Mouse (Mus musculus) heart, embryonic 10.5 days (tissue): ENCODE data around the gene Myo3b. TPM values are rescaled to one million over a fixed set of nuclear protein-coding genes. Genes with fewer than 3 reads are reported as not detected.

Experiments used
- DNase-seq: peaks from one replicate; pipeline ENCODE4 v3.0.0-alpha.2; 2017; ENCODE audit warnings: low spot score
- H3K27ac ChIP-seq: fragments of 300-500 bp; sonication (generic); 2 replicates; pipeline ENCODE4 v1.5.1; 2016; ENCODE audit warnings: mild to moderate bottlenecking
- H3K27me3 ChIP-seq: fragments of 300-500 bp; sonication (generic); 2 replicates; pipeline ENCODE4 v1.6.1; 2016; ENCODE audit warnings: mild to moderate bottlenecking; ENCODE audit not compliant: poor library complexity, insufficient read depth, severe bottlenecking
- H3K36me3 ChIP-seq: fragments of 300-500 bp; sonication (generic); 2 replicates; pipeline ENCODE4 v1.6.1; 2016; ENCODE audit warnings: mild to moderate bottlenecking, moderate library complexity
- H3K4me1 ChIP-seq: fragments of 300-500 bp; sonication (generic); 2 replicates; pipeline ENCODE4 v1.6.1; 2016; ENCODE audit warnings: mild to moderate bottlenecking
- H3K4me3 ChIP-seq: fragments of 300-500 bp; sonication (generic); 2 replicates; pipeline ENCODE4 v1.5.1; 2016; ENCODE audit warnings: mild to moderate bottlenecking, moderate library complexity
- H3K9me3 ChIP-seq: fragments of 300-500 bp; sonication (generic); 2 replicates; pipeline ENCODE4 v1.6.1; 2016; ENCODE audit warnings: mild to moderate bottlenecking, moderate library complexity
- WGBS: fragments of 180-500 bp; shearing (Covaris S2); methylation state at CpG from one replicate; pipeline ENCODE4 v1.1.7; 2016; 5-methylcytosine and 5-hydroxymethylcytosine counted together
- polyA plus RNA-seq: library from polyadenylated mRNA; unstranded; fragments of >200 nt; fragmentation: Nextera tagmentation; extraction: Ambion mirVana; gene quantifications from 2 replicates; pipeline ENCODE4 v1.2.1, GENCODE M21; 2016

Myo3b gene
- polyA plus RNA-seq, 1 experiment from 2014 or later: 0.25 TPM

DNA sequence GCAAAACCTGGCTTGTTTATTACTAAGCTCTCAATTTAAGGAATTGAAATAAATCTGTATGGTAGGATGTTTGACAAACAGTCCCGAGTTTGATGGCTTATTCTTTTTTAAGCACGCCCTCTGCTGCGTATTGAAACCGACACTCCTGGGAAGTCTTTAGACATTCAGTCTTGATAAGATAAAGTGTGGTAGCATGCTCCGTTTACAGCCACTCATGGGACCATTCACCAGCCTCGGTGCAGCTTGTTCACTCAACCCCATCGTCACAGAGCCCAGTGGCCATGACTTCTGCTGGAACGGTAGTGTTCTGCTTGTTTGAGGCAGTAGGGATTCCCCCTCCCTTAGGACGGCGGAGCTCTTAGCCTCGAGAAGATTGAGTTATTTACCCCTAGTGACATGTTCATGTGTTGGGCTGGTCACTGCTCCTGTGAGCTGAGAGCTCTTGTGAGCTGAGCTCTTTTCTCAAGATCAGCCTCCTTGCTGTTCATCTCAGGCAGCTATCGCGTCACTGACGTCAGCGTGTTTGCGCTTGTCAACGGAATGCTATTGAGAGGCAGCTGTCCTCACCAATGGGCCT, 44.6 kb downstream of the Myo3b start:
- H3K27me3 ChIP-seq: no peaks in the 10 kb centered on the region
- H3K4me1 ChIP-seq: 0 out of 2 replicates have a peak, but pooled peaks cover 5% of the 10 kb centered on the region
- no peak for DNase-seq
- H3K27ac ChIP-seq: peak overlapping the region; percentile 18; the same call in 1 of the 2 replicates
- H3K36me3 ChIP-seq: no peaks in the 10 kb centered on the region
- H3K4me3 ChIP-seq: peak overlapping the region; percentile 46
- 39% methylated on average over 17 of the region's 17 CpGs for WGBS
- no peaks in the 10 kb centered on the region for H3K9me3 ChIP-seq

- Histone ChIP-seq H3K4me3 (no peak overlapping the region), H3K9me3 (no peaks in the 10 kb centered on the region), H3K27me3 (peaks cover 9% of the 10 kb centered on the region; the same call in 1 of the 2 replicates), H3K36me3 (no peaks in the 10 kb centered on the region), H3K4me1 (0 out of 2 replicates have a peak, but pooled peaks cover 6% of the 10 kb centered on the region), H3K27ac (no peak overlapping the region)
- no peak for DNase-seq
- 77% methylated on average over 2 of the region's 2 CpGs for WGBS
Observed at GRCm38 (mm10) chr2:70091261-70091660, 52.3 kb downstream of the Myo3b start.

DNA sequence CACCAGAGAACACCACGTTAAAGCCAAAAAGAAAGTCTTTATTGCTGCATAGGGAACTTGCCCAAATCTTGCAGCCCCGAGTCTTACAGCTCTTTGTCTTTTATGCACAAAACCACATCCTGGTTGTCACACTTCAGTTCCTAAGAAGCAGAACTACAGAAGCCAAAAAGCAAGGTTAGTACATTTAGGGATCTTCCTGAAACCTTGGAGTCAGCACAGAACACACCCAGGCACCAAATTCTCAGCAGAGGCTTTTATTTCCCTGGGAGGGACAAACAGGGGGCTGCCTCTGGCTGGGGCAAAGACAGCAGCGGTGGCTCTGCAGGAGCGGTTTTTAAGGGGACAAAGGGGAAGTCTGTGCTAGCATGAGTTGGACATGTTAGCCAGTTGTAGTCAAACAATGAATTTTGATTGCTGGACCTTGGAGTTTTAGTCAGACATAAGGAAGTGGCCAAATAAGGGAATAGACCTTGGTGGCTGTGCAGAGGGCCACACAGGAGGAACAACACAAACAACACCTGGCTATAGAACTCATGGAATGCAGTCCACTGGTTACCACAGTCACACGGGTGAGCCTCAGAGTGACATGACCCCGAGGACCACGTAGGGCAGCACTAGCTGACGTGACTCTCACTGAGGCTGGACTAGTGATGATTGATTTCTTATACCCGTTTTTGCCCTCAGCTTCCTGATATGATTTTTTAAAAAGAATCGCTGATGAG, 53.0 kb downstream of the Myo3b start:
- no peak for DNase-seq
- H3K4me1 ChIP-seq: 0 out of 2 replicates have a peak, but pooled peaks cover 6% of the 10 kb centered on the region
- H3K9me3 ChIP-seq: no peaks in the 10 kb centered on the region
- WGBS: 59% methylated on average over 10 of the region's 10 CpGs
- H3K27ac ChIP-seq: no peak overlapping the region
- H3K36me3 ChIP-seq: no peaks in the 10 kb centered on the region
- H3K4me3 ChIP-seq: no peak overlapping the region
- peaks cover 9% of the 10 kb centered on the region; the same call in 1 of the 2 replicates for H3K27me3 ChIP-seq

GRCm38 (mm10) chr2:70092665-70093064, 53.7 kb downstream of the Myo3b start:
- Histone ChIP-seq H3K9me3 (no peaks in the 10 kb centered on the region), H3K4me3 (no peak overlapping the region), H3K36me3 (no peaks in the 10 kb centered on the region), H3K27me3 (peaks cover 9% of the 10 kb centered on the region; the same call in 1 of the 2 replicates), H3K27ac (no peak overlapping the region), H3K4me1 (0 out of 2 replicates have a peak, but pooled peaks cover 6% of the 10 kb centered on the region)
- DNase-seq: no peak
- WGBS: 73% methylated on average over 3 of the region's 3 CpGs

- peaks cover 9% of the 10 kb centered on the region; the same call in 1 of the 2 replicates for H3K27me3 ChIP-seq
- H3K27ac ChIP-seq: no peak overlapping the region
- H3K9me3 ChIP-seq: no peaks in the 10 kb centered on the region
- no peak for DNase-seq
- H3K4me3 ChIP-seq: no peak overlapping the region
- 64% methylated on average over 5 of the region's 5 CpGs for WGBS
- H3K36me3 ChIP-seq: no peaks in the 10 kb centered on the region
- 0 out of 2 replicates have a peak, but pooled peaks cover 6% of the 10 kb centered on the region for H3K4me1 ChIP-seq
Observed at GRCm38 (mm10) chr2:70094446-70094845, 55.5 kb downstream of the Myo3b start.

DNA sequence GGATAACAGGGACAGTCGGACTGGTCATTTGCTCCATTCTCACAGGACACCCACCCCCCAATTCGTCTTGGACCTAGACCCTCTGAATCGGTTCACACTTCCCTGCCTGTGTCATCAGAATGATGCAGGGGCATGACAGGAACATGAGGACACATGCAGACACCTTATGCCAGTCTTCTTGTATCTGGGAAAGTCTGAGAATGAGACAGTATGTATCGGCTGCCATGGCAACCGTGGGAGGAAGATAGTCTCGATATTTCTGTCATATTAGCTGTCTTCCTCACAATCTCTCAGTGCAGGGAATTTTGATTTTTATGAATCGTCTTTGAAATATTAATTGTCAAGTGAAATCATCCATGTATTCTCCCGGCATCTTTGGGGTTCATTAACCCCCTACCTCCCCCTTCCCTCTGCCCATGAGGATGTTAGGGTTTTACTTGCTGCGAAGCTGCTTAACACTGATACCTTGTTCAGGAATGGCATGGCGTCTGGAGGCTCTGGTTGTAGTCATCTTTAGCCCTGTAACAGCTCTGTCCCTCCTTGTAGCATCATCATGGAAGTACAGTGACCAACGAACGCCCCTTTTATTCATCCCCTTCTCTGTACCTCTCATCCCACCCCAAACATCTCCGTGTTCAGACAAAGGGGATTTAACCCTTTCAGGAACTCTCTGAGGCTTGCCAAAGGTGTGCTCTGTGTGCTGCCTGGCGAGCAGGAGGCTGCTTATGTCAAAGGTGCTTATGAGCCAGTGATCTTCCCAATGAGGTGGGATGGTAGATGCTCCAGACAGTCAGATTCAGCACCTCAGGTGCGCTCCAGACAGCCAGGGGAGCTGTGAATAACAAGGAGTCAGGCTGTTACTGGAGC, 58.5 kb downstream of the Myo3b start:
- no peak for DNase-seq
- Histone ChIP-seq H3K36me3 (no peaks in the 10 kb centered on the region), H3K27ac (no peak overlapping the region), H3K9me3 (no peaks in the 10 kb centered on the region), H3K4me1 (0 out of 2 replicates have a peak, but pooled peaks cover 6% of the 10 kb centered on the region), H3K4me3 (no peak overlapping the region), H3K27me3 (peaks cover 9% of the 10 kb centered on the region; the same call in 1 of the 2 replicates)
- WGBS: 73% methylated on average over 15 of the region's 15 CpGs

- Histone ChIP-seq H3K27ac (no peak overlapping the region), H3K4me3 (no peak overlapping the region), H3K36me3 (no peaks in the 10 kb centered on the region), H3K27me3 (peaks cover 7% of the 10 kb centered on the region; the same call in 1 of the 2 replicates), H3K9me3 (no peaks in the 10 kb centered on the region), H3K4me1 (0 out of 2 replicates have a peak, but pooled peaks cover 4% of the 10 kb centered on the region)
- no peak for DNase-seq
- 82% methylated on average over 4 of the region's 4 CpGs for WGBS
Observed at GRCm38 (mm10) chr2:70099459-70099858, 60.5 kb downstream of the Myo3b start.

GRCm38 (mm10) chr2:70105286-70106030, 66.5 kb downstream of the Myo3b start:
- Histone ChIP-seq H3K27ac (no peak overlapping the region), H3K27me3 (0 out of 2 replicates have a peak, but pooled peaks cover under 1% of the 10 kb centered on the region), H3K4me1 (no peaks in the 10 kb centered on the region), H3K36me3 (no peaks in the 10 kb centered on the region), H3K9me3 (no peaks in the 10 kb centered on the region), H3K4me3 (no peak overlapping the region)
- 57% methylated on average over 14 of the region's 14 CpGs for WGBS
- DNase-seq: no peak

DNA sequence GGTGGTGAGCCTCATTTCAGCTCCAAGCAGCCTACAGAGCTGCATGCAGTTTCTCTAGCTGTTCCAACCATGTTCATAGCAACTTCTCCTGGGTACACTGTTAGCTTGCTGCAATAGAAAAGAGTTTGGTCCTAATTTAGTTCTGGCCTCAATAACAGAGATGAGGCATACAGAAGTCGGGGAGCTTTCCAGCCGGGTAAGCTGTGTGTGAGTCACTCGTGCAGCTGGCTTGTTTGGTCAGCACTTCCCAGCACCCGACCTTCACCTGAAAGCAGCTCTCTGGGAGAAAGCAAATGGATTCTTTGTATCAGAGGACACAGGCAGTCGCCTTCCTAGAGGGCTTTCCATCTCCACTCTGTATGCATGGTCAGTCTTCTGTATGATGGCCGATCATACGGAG, 70.1 kb downstream of the Myo3b start:
- Histone ChIP-seq H3K27me3 (0 out of 2 replicates have a peak, but pooled peaks cover 4% of the 10 kb centered on the region), H3K9me3 (no peaks in the 10 kb centered on the region), H3K4me3 (no peak overlapping the region), H3K27ac (no peak overlapping the region), H3K4me1 (no peaks in the 10 kb centered on the region), H3K36me3 (no peaks in the 10 kb centered on the region)
- WGBS: 56% methylated on average over 7 of the region's 7 CpGs
- no peak for DNase-seq

GRCm38 (mm10) chr2:70113798-70114782, 75.2 kb downstream of the Myo3b start:
- Histone ChIP-seq H3K27me3 (0 out of 2 replicates have a peak, but pooled peaks cover 4% of the 10 kb centered on the region), H3K36me3 (no peaks in the 10 kb centered on the region), H3K4me3 (no peak overlapping the region), H3K4me1 (0 out of 2 replicates have a peak, but pooled peaks cover 7% of the 10 kb centered on the region), H3K27ac (no peak overlapping the region), H3K9me3 (no peaks in the 10 kb centered on the region)
- no peak for DNase-seq
- 68% methylated on average over 12 of the region's 12 CpGs for WGBS
